Mouse (Mus musculus) testis, adult 2 months (tissue): ENCODE results near the gene Kcna2.

Source experiments
- CTCF ChIP-seq: fragments of 200-500 bp; IDR thresholded peaks from 2 replicates; pipeline ENCODE4 v1.5.1; 2012; ENCODE audit warnings: low read depth, mild to moderate bottlenecking, inconsistent platforms, low read length, moderate library complexity; ENCODE audit not compliant: control insufficient read depth, insufficient read depth, insufficient replicate concordance
- POLR2A ChIP-seq: fragments of 200-500 bp; IDR thresholded peaks from 2 replicates; pipeline ENCODE4 v1.6.1; 2012; ENCODE audit warnings: low read depth, mild to moderate bottlenecking, inconsistent platforms, low read length, moderate library complexity; ENCODE audit not compliant: control insufficient read depth

DNA sequence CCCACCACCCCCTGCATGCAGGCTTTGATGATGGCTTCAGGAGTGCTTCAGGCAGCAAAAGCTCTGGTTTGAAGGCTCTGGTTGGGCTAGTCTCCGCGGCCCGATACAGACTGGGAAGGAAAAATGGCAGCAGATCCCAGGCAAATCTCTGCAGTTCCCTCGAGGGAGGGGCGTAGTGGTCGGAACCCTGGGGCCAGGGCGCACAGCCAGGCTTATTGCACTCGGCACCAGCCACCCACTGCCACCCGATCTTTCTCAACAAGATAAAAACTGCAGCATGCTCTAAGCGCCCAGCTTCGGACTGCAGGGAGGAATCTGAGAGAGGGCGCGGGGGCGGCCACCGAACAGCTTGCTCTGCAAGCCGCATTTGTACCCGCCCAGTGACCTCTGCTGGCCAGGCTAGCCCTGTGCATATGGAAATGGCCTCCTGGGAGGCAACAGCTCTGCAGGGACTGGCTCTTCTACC lies 58.9 kb downstream of the Kcna2 start:
- TF ChIP-seq CTCF (peak; percentile 12; the same call in 1 of the 2 replicates), POLR2A (no peak)
